Mouse (Mus musculus): ENCODE results near the gene Wnt9a. TPM values are rescaled to one million over a fixed set of nuclear protein-coding genes. Genes with fewer than 3 reads are reported as not detected.
"Not testable (repeated sequence)": the region's sequence is repeated elsewhere in the genome, so short reads cannot be mapped to it uniquely, and the experiment has no call there.

The Wnt9a gene
- polyA plus RNA-seq, 1 experiment from 2014 or later: 2.1 TPM

DNA sequence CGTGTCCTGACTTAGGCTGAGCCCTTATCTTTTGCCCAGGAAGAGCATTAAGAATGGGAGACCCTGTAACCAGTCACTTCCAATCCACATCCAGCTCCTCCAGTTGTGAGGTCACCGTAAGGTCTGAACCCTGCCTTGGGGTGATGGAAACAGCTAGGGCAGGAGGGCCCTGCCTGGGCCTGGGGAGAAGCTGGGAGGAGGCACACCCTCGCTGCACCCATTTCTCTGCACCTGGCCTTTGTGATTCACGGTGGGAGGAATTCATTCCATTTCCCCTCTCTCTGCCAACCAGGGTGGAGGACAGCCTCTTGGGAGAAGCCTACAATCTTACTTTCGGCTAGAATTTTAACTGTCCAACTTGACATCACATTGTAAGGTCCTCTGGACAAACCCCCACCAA lies 24.6 kb upstream of the Wnt9a start:
- H3K9me3 ChIP-seq (replicated peaks): no peaks in the 10 kb centered on the region
- H3K4me1 ChIP-seq: no peaks in the 10 kb centered on the region
- no peak overlapping the region for H3K27ac ChIP-seq
- H3K4me3 ChIP-seq (replicated peaks): no peak overlapping the region
- H3K9ac ChIP-seq: no peak overlapping the region
- no peak for ATAC-seq (replicated peaks; ENCODE audit: low FRiP score)
- 77% methylated on average over 5 of the region's 5 CpGs for WGBS
- H3K36me3 ChIP-seq: no peaks in the 10 kb centered on the region
- peaks cover 54% of the 10 kb centered on the region for H3K27me3 ChIP-seq
- H3K4me2 ChIP-seq: no peak overlapping the region

DNA sequence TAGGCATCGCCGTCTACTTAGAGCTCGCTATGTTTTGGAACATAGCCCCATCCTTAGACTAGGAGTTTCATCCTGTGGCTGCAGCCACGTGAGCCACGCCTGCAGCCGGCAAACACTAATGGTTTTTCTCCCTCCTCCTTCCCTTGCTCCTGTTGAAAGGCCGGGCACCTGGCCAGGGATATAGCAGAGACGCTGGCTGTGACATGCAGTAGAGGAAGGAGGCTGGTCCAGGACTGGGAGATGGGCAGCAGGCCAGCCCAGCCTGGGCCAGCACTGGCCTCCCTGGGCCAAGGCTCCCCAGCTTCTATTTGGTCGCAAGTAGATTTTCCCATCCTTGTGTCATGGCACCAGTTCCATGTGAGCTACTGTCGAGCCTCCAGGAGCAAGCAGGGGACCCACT lies 23.8 kb upstream of the Wnt9a start:
- 74% methylated on average over 10 of the region's 10 CpGs for WGBS
- no peak overlapping the region for H3K9ac ChIP-seq
- H3K27me3 ChIP-seq: peaks cover 62% of the 10 kb centered on the region
- H3K4me3 ChIP-seq (replicated peaks): no peak overlapping the region
- ATAC-seq (replicated peaks; ENCODE audit: low FRiP score): no peak
- H3K4me1 ChIP-seq: no peaks in the 10 kb centered on the region
- no peaks in the 10 kb centered on the region for H3K9me3 ChIP-seq (replicated peaks)
- H3K36me3 ChIP-seq: no peaks in the 10 kb centered on the region
- H3K27ac ChIP-seq: no peak overlapping the region
- no peak overlapping the region for H3K4me2 ChIP-seq

- whole genome bisulfite sequencing: 39% methylated on average over 14 of the region's 14 CpGs
- Histone ChIP-seq H3K36me3 (no peaks in the 10 kb centered on the region), H3K4me2 (no peak overlapping the region), H3K4me1 (peaks cover 4% of the 10 kb centered on the region), H3K9ac (no peak overlapping the region), H3K9me3 (replicated peaks) (no peaks in the 10 kb centered on the region), H3K4me3 (replicated peaks) (no peak overlapping the region), H3K27me3 (peaks cover 74% of the 10 kb centered on the region), H3K27ac (no peak overlapping the region)
- ATAC-seq (replicated peaks; ENCODE audit: low FRiP score): no peak
Measured at GRCm38 (mm10) chr11:59284146-59284545, 22.6 kb upstream of the Wnt9a start.

GRCm38 (mm10) chr11:59289706-59290105 lies 17.0 kb upstream of the Wnt9a start:
- WGBS: under 1% methylated on average over 25 of the region's 25 CpGs
- ATAC-seq (replicated peaks; ENCODE audit: low FRiP score): no peak
- Histone ChIP-seq H3K9ac (no peak overlapping the region), H3K4me2 (peak overlapping the region; percentile 60; the same call in 1 of the 2 replicates), H3K9me3 (replicated peaks) (no peaks in the 10 kb centered on the region), H3K4me1 (peaks cover 22% of the 10 kb centered on the region), H3K4me3 (replicated peaks) (0 out of 2 replicates have a peak overlapping the region, but pooled peaks have one; percentile 40), H3K27me3 (peaks cover 91% of the 10 kb centered on the region), H3K27ac (no peak overlapping the region), H3K36me3 (no peaks in the 10 kb centered on the region)

GRCm38 (mm10) chr11:59290702-59291303 lies 15.9 kb upstream of the Wnt9a start, which contains the start of gene Wnt3a:
Gene Wnt3a, minus strand, starts transcription at chr11:59290752.
- ATAC-seq (replicated peaks; ENCODE audit: low FRiP score): no peak

DNA sequence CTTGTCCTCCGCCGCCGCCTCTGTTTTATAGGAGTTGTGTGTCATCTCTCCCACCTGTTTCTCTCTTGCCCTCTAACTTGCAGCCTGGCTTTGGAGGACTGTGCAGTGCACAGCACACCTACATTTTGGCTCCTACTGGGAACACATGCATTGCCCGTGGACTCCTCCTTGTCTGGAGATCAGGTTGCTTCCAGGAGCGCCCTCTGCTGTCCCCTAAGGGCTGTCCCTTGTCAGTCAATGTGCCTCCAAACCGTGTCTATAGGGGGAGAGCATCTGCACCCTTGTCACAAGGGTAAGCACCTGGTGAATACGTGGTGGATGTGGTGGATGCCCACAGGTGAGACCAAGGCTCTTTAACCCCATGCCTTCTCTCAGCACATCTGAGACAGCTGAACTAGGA lies 13.1 kb upstream of the Wnt9a start:
- no peaks in the 10 kb centered on the region for H3K9me3 ChIP-seq (replicated peaks)
- no peak for ATAC-seq (replicated peaks; ENCODE audit: low FRiP score)
- no peak overlapping the region for H3K4me2 ChIP-seq
- 28% methylated on average over 7 of the region's 7 CpGs for WGBS
- H3K9ac ChIP-seq: no peak overlapping the region
- H3K36me3 ChIP-seq: no peaks in the 10 kb centered on the region
- H3K27me3 ChIP-seq: peaks cover 96% of the 10 kb centered on the region
- H3K4me1 ChIP-seq: peaks cover 22% of the 10 kb centered on the region
- H3K27ac ChIP-seq: no peak overlapping the region
- H3K4me3 ChIP-seq (replicated peaks): no peak overlapping the region

More at GRCm38 (mm10) chr11:59290702-59291303, 15.9 kb upstream of the Wnt9a start, which contains the start of gene Wnt3a:
- peaks cover 22% of the 10 kb centered on the region for H3K4me1 ChIP-seq
- no peak within 1 kb of the TSS for H3K27ac ChIP-seq
- H3K4me3 ChIP-seq (replicated peaks): peak within 1 kb of the TSS; percentile 40
- peak within 1 kb of the TSS; percentile 60 for H3K4me2 ChIP-seq
- no peak within 1 kb of the TSS for H3K9ac ChIP-seq
- under 1% methylated on average over 40 of the region's 60 CpGs for WGBS
- peaks cover 95% of the 10 kb centered on the region for H3K27me3 ChIP-seq
- H3K36me3 ChIP-seq: no peaks in the 10 kb centered on the region
- H3K9me3 ChIP-seq (replicated peaks): no peaks in the 10 kb centered on the region

DNA sequence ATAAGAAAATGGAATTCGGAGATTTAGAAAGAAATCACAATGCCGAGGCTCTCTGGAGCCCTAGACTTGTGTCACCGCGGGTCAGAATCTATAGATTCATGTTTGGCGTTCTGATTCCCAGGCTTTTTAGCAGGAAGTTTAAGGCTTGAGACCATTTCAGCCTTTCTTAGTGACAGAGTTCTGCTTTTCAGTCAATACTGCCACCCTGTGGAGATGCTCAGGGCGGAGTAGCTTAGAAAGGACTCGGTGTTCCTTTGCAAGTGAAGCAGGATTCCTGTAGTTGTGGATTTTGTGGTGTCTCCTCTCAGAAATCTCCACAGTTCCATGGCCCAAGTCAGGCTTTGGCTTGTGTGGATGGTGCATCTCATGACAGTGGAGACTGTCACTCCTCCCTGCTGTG lies 8.8 kb upstream of the Wnt9a start:
- H3K4me1 ChIP-seq: no peaks in the 10 kb centered on the region
- no peaks in the 10 kb centered on the region for H3K9me3 ChIP-seq (replicated peaks)
- WGBS: 19% methylated on average over 7 of the region's 7 CpGs
- H3K9ac ChIP-seq: no peak overlapping the region
- ATAC-seq (replicated peaks; ENCODE audit: low FRiP score): no peak
- H3K27me3 ChIP-seq: peaks cover 85% of the 10 kb centered on the region
- no peak overlapping the region for H3K4me3 ChIP-seq (replicated peaks)
- H3K4me2 ChIP-seq: no peak overlapping the region
- H3K27ac ChIP-seq: no peak overlapping the region
- H3K36me3 ChIP-seq: no peaks in the 10 kb centered on the region

DNA sequence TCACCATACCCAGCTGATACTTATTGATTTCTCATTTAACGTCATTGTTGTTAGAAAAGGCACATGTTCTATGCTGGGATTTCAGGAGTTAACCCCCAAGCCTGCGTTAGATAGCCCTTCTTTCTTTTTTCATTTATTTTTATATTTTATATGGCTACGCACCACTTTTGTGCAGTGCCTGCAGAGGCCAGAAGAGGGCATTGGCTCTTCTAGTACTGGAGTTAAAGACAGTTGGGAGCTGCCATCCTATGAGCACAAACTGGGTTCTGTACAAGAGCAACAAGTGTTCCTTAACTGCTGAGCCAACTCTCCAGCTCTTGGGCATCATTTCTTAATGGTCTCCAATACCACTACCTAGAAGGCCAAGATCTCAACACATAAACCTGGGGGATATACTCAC lies 6.5 kb upstream of the Wnt9a start:
- Histone ChIP-seq H3K4me2 (no peak overlapping the region), H3K36me3 (no peaks in the 10 kb centered on the region), H3K27ac (no peak overlapping the region), H3K9ac (no peak overlapping the region), H3K27me3 (peaks cover 86% of the 10 kb centered on the region), H3K9me3 (replicated peaks) (no peaks in the 10 kb centered on the region), H3K4me1 (peaks cover 3% of the 10 kb centered on the region), H3K4me3 (replicated peaks) (no peak overlapping the region)
- ATAC-seq (replicated peaks; ENCODE audit: low FRiP score): no peak
- WGBS: 24% methylated on average over 3 of the region's 3 CpGs

DNA sequence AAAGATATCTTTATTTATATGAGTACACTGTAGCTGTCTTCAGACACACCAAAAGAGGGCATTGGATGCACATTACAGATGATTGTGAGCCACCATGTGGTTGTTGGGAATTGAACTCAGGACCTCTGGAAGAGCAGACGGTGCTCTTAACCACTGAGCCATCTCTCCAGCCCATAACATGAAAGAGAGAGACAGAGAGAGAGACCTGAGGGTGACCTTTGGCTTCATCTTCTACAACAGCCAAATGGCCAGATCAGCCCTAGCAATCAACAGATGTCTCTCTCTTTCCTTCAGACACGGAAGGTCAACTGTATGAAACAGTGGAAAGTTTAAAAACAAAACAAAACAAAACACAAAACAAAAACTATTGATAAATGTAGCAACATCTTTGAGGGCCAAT lies 5.7 kb upstream of the Wnt9a start:
- 46% methylated on average over 2 of the region's 2 CpGs for WGBS
- H3K27ac ChIP-seq; ATAC-seq (replicated peaks; ENCODE audit: low FRiP score); H3K4me3 ChIP-seq (replicated peaks); H3K4me2 ChIP-seq; H3K9me3 ChIP-seq (replicated peaks); H3K36me3 ChIP-seq; H3K9ac ChIP-seq: not testable (repeated sequence)
- Histone ChIP-seq H3K4me1 (peaks cover 12% of the 10 kb centered on the region), H3K27me3 (peaks cover 86% of the 10 kb centered on the region)

GRCm38 (mm10) chr11:59302700-59303569 lies 3.8 kb upstream of the Wnt9a start:
- no peaks in the 10 kb centered on the region for H3K36me3 ChIP-seq
- H3K4me3 ChIP-seq (replicated peaks): no peak overlapping the region
- H3K9ac ChIP-seq: no peak overlapping the region
- WGBS: 26% methylated on average over 10 of the region's 10 CpGs
- peaks cover 86% of the 10 kb centered on the region for H3K27me3 ChIP-seq
- H3K4me1 ChIP-seq: peaks cover 29% of the 10 kb centered on the region
- H3K9me3 ChIP-seq (replicated peaks): no peaks in the 10 kb centered on the region
- no peak for ATAC-seq (replicated peaks; ENCODE audit: low FRiP score)
- H3K4me2 ChIP-seq: no peak overlapping the region
- no peak overlapping the region for H3K27ac ChIP-seq

DNA sequence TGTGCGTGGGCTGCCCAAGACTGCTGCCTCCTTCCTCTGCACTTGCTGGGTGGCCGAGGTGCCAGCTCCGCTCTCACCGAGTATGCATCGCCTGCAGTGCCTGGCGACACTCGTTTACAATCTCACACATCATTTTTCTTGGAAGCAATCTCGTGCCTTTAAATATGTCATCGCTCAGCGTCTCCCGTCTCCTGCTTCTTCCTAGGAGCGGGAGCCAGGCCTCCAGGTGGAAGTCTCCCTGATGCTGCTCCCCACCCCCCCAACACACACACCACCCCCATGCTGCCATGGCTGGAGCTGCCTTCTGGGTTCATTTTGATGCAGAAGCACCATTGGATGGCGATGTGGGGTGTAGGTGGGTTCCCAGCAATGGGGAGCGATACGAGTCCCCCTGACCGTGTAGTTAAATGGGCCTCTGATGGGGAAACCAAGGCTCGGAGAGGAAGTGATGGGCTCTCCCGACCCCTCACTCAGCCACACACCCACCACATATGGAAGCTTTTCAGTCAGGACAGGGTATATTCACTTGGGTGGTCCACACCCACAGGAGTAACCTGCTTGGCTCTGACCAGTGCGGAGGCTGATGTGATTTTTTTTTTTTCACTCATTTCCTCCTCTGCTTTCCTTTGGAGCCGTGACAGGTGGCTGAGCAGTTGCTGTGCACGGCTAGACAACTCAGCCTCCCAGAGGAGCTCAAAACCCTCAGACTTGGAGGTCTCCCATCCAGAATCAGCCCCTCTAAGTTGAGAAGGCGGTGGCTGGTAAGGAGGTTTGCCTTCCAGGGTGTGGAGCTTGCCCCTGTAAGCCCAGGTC lies 1.5 kb upstream of the Wnt9a start:
- Histone ChIP-seq H3K9ac (no peak overlapping the region), H3K4me2 (peak overlapping the region; percentile 99; the same call in 1 of the 2 replicates), H3K27me3 (peaks cover 83% of the 10 kb centered on the region), H3K4me1 (peaks cover 48% of the 10 kb centered on the region), H3K27ac (no peak overlapping the region), H3K9me3 (replicated peaks) (no peaks in the 10 kb centered on the region), H3K4me3 (replicated peaks) (no peak overlapping the region), H3K36me3 (no peaks in the 10 kb centered on the region)
- no peak for ATAC-seq (replicated peaks; ENCODE audit: low FRiP score)
- WGBS: 35% methylated on average over 22 of the region's 22 CpGs

DNA sequence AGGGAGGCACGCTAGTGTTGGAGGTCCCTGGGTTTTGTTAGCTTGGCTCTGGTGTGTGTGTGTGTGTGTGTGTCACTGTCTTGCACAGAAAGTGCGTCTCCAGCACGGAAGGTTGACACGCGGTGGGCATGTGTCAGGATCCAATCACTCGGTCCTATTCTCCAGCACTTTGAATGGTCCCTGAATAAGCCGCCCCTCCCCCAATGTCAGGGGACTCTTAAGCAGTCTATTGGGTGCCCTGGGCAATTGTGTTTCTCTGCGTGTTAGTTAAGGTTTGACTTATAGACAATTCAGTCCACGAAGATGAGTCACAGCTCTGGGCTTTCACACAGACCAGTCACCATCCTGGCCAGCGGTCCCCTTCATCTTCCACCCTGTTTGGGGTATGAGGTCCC lies 910 bp upstream of the Wnt9a start:
- peak overlapping the region; percentile 99 for H3K4me2 ChIP-seq
- no peak overlapping the region for H3K27ac ChIP-seq
- WGBS: 4% methylated on average over 10 of the region's 10 CpGs
- H3K4me1 ChIP-seq: peaks cover 48% of the 10 kb centered on the region
- H3K27me3 ChIP-seq: peaks cover 78% of the 10 kb centered on the region
- no peaks in the 10 kb centered on the region for H3K36me3 ChIP-seq
- no peak overlapping the region for H3K9ac ChIP-seq
- peak overlapping the region; percentile 68 for H3K4me3 ChIP-seq (replicated peaks)
- ATAC-seq (replicated peaks; ENCODE audit: low FRiP score): no peak
- no peaks in the 10 kb centered on the region for H3K9me3 ChIP-seq (replicated peaks)

Data from kidney, embryonic 15.5 days (tissue).